Mouse (Mus musculus) embryonic facial prominence, embryonic 14.5 days (tissue): ENCODE data around the gene Mreg. TPM values are rescaled to one million over a fixed set of nuclear protein-coding genes. Genes with fewer than 3 reads are reported as not detected.

Experiments
- ATAC-seq: fragments of 200-750 bp; cut with Nextera tagmentation; 2 replicates; pipeline ENCODE4 v1.8.0; 2017; ENCODE audit warnings: low read depth, moderate number of reproducible peaks, moderate TSS enrichment
- DNase-seq: peaks from one replicate; pipeline ENCODE4 v3.0.0-alpha.2; 2015; ENCODE audit warnings: low spot score
- H3K27ac ChIP-seq: fragments of 300-500 bp; sonication (generic); replicated peaks from 2 replicates; pipeline ENCODE4 v1.5.1; 2014; ENCODE audit warnings: low read depth, mild to moderate bottlenecking, low read length, moderate library complexity
- H3K27me3 ChIP-seq: fragments of 300-500 bp; sonication (generic); replicated peaks from 2 replicates; pipeline ENCODE4 v1.6.1; 2014; ENCODE audit warnings: low read length; ENCODE audit not compliant: control insufficient read depth, insufficient read depth
- H3K36me3 ChIP-seq: fragments of 300-500 bp; sonication (generic); 2 replicates; pipeline ENCODE4 v1.6.1; 2014; ENCODE audit warnings: low read length, mixed read lengths; ENCODE audit not compliant: control insufficient read depth, insufficient read depth
- H3K4me1 ChIP-seq: fragments of 300-500 bp; sonication (generic); 2 replicates; pipeline ENCODE4 v1.6.1; 2014; ENCODE audit warnings: antibody characterized with exemption, low read length; ENCODE audit not compliant: control insufficient read depth, insufficient read depth
- H3K4me2 ChIP-seq: fragments of 300-500 bp; sonication (generic); 2 replicates; pipeline ENCODE4 v1.6.1; 2014; ENCODE audit warnings: low read depth, mild to moderate bottlenecking, low read length, moderate library complexity, mixed read lengths
- H3K4me3 ChIP-seq: fragments of 300-500 bp; sonication (generic); 2 replicates; pipeline ENCODE4 v1.5.1; 2014; ENCODE audit warnings: low read depth, mild to moderate bottlenecking, low read length
- H3K9ac ChIP-seq: fragments of 300-500 bp; sonication (generic); 2 replicates; pipeline ENCODE4 v1.6.1; 2014; ENCODE audit warnings: low read depth, mild to moderate bottlenecking, low read length, moderate library complexity, mixed read lengths
- H3K9me3 ChIP-seq: fragments of 300-500 bp; sonication (generic); 2 replicates; pipeline ENCODE4 v1.6.1; 2016; ENCODE audit warnings: low read length; ENCODE audit not compliant: control insufficient read depth
- WGBS: fragments of 180-500 bp; shearing (Covaris S2); extraction: QIAGEN DNeasy Blood & Tissue Kit; methylation state at CpG from one replicate; pipeline ENCODE4 v1.1.7; 2014; 5-methylcytosine and 5-hydroxymethylcytosine counted together
- polyA plus RNA-seq: library from polyadenylated mRNA; unstranded; fragments of >200 nt; fragmentation: Nextera tagmentation; extraction: Ambion mirVana; gene quantifications from 2 replicates; pipeline ENCODE4 v1.2.1, GENCODE M21; 2014

Mreg gene
- polyA plus RNA-seq, 1 experiment from 2014 or later: 7.6 TPM

- Histone ChIP-seq H3K4me2 (no peak overlapping the region), H3K27me3 (no peaks in the 10 kb centered on the region), H3K4me3 (no peak overlapping the region), H3K27ac (no peak overlapping the region), H3K9ac (no peak overlapping the region), H3K9me3 (no peaks in the 10 kb centered on the region), H3K36me3 (no peaks in the 10 kb centered on the region), H3K4me1 (no peaks in the 10 kb centered on the region)
- no peak for DNase-seq
- ATAC-seq: no peak
Measured at GRCm38 (mm10) chr1:72145041-72145440, 67.1 kb downstream of the Mreg start.

- no peak overlapping the region for H3K27ac ChIP-seq
- no peaks in the 10 kb centered on the region for H3K9me3 ChIP-seq
- no peak overlapping the region for H3K4me2 ChIP-seq
- WGBS: 88% methylated on average over 4 of the region's 4 CpGs
- DNase-seq: no peak
- no peaks in the 10 kb centered on the region for H3K27me3 ChIP-seq
- no peak for ATAC-seq
- H3K9ac ChIP-seq: no peak overlapping the region
- H3K4me1 ChIP-seq: no peaks in the 10 kb centered on the region
- H3K36me3 ChIP-seq: no peaks in the 10 kb centered on the region
- H3K4me3 ChIP-seq: no peak overlapping the region
Measured at GRCm38 (mm10) chr1:72144426-72144825, 67.7 kb downstream of the Mreg start.

- 5% methylated on average over 11 of the region's 11 CpGs for WGBS
- Histone ChIP-seq H3K4me3 (peak overlapping the region; percentile 26), H3K27ac (no peak overlapping the region), H3K4me2 (peak overlapping the region; percentile 54), H3K9me3 (no peaks in the 10 kb centered on the region), H3K27me3 (no peaks in the 10 kb centered on the region), H3K9ac (peak overlapping the region; percentile 58), H3K36me3 (no peaks in the 10 kb centered on the region), H3K4me1 (no peaks in the 10 kb centered on the region)
- DNase-seq (peak; percentile 79), ATAC-seq (peak; percentile 74; the same call in 1 of the 2 replicates)
Measured at GRCm38 (mm10) chr1:72141893-72142480, 70.1 kb downstream of the Mreg start.

- H3K4me1 ChIP-seq: no peaks in the 10 kb centered on the region
- peak; percentile 26; the same call in 1 of the 2 replicates for ATAC-seq
- no peak overlapping the region for H3K27ac ChIP-seq
- H3K4me2 ChIP-seq: no peak overlapping the region
- no peak overlapping the region for H3K9ac ChIP-seq
- H3K27me3 ChIP-seq: no peaks in the 10 kb centered on the region
- DNase-seq: no peak
- no peak overlapping the region for H3K4me3 ChIP-seq
- WGBS: 83% methylated on average over 10 of the region's 10 CpGs
- no peaks in the 10 kb centered on the region for H3K36me3 ChIP-seq
- H3K9me3 ChIP-seq: 0 out of 2 replicates have a peak, but pooled peaks cover 6% of the 10 kb centered on the region
Measured at GRCm38 (mm10) chr1:72136101-72136500, 76.0 kb downstream of the Mreg start.

GRCm38 (mm10) chr1:72134534-72134933 lies 77.6 kb downstream of the Mreg start:
- H3K4me2 ChIP-seq: no peak overlapping the region
- no peak overlapping the region for H3K4me3 ChIP-seq
- H3K36me3 ChIP-seq: no peaks in the 10 kb centered on the region
- H3K9me3 ChIP-seq: 0 out of 2 replicates have a peak, but pooled peaks cover 6% of the 10 kb centered on the region
- no peaks in the 10 kb centered on the region for H3K4me1 ChIP-seq
- H3K27ac ChIP-seq: no peak overlapping the region
- DNase-seq: no peak
- 50% methylated on average over 1 of the region's 1 CpGs for WGBS
- H3K27me3 ChIP-seq: no peaks in the 10 kb centered on the region
- H3K9ac ChIP-seq: no peak overlapping the region
- ATAC-seq: no peak

GRCm38 (mm10) chr1:72123434-72124297 lies 88.4 kb downstream of the Mreg start:
- no peak overlapping the region for H3K27ac ChIP-seq
- H3K9ac ChIP-seq: no peak overlapping the region
- 29% methylated on average over 23 of the region's 23 CpGs for WGBS
- peak overlapping the region; percentile 28; the same call in 1 of the 2 replicates for H3K4me2 ChIP-seq
- DNase-seq (peak; percentile 88), ATAC-seq (peak; percentile 81)
- no peaks in the 10 kb centered on the region for H3K4me1 ChIP-seq
- H3K4me3 ChIP-seq: no peak overlapping the region
- H3K9me3 ChIP-seq: no peaks in the 10 kb centered on the region
- H3K36me3 ChIP-seq: no peaks in the 10 kb centered on the region
- H3K27me3 ChIP-seq: no peaks in the 10 kb centered on the region

DNA sequence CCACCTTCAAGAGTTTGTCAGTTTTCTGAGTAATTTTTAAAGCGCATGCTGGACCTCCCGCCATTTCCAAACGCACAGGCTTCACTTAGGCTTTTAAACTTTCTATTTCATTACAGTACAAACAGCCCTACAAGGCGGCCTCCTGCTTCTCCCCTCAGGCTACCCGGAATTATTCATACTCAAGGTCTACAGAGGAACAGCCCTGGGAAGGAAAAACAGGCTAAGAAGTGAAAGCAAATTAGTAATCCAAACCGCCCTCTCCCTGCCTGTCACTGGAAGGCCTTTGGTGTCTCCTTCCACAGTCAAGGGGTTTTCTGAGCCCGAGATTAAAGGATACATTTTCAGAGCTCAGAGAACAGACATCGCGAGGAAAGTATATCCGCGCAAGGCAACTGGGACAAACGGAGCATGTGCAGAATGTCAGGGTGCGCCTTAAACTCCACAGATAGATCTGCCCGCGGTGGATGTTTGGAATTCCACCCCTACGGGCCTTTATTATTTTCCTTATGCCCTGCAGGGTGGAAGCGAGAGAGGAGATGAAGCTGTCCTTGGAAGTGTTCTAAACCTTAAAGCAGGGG lies 90.4 kb downstream of the Mreg start:
- peak; percentile 73 for DNase-seq
- no peaks in the 10 kb centered on the region for H3K36me3 ChIP-seq
- H3K27me3 ChIP-seq: no peaks in the 10 kb centered on the region
- ATAC-seq: peak; percentile 73; the same call in 1 of the 2 replicates
- no peaks in the 10 kb centered on the region for H3K9me3 ChIP-seq
- H3K4me2 ChIP-seq: no peak overlapping the region
- H3K4me3 ChIP-seq: no peak overlapping the region
- no peak overlapping the region for H3K9ac ChIP-seq
- no peaks in the 10 kb centered on the region for H3K4me1 ChIP-seq
- 50% methylated on average over 17 of the region's 17 CpGs for WGBS
- H3K27ac ChIP-seq: no peak overlapping the region

DNA sequence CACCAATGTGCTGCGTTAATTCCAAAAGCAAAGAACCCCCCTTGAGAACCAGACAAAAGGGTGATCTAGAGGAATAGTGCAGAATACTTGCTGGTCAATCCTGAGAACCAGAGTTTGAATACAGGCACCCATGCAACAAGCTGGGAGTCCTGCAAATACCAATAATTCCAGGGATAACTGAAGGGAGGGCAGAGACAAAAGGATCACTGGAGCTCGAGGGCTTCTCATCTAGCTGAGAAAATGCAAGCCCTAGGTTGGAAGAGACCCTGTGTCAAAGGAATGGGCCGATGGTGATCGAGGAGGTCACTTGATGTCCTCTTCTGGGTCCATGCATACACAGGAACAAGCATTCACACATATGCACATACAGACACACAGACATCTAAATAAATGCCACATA lies 92.1 kb downstream of the Mreg start:
- H3K4me1 ChIP-seq: no peaks in the 10 kb centered on the region
- H3K27me3 ChIP-seq: no peaks in the 10 kb centered on the region
- H3K27ac ChIP-seq: no peak overlapping the region
- no peak overlapping the region for H3K4me2 ChIP-seq
- no peak overlapping the region for H3K4me3 ChIP-seq
- ATAC-seq (no peak), DNase-seq (no peak)
- H3K9ac ChIP-seq: no peak overlapping the region
- no peaks in the 10 kb centered on the region for H3K36me3 ChIP-seq
- 71% methylated on average over 4 of the region's 4 CpGs for WGBS
- no peaks in the 10 kb centered on the region for H3K9me3 ChIP-seq
